Mouse (Mus musculus) intestine, postnatal 0 days (tissue): ENCODE results near the gene Btrc. TPM values are rescaled to one million over a fixed set of nuclear protein-coding genes. Genes with fewer than 3 reads are reported as not detected.
A peak's percentile ranks its signal among the peaks of the same experiment; 100 is the strongest.

Experiments
- ATAC-seq: fragments of 200-750 bp; cut with Nextera tagmentation; 2 replicates; pipeline ENCODE4 v1.8.0; 2017; ENCODE audit warnings: mild to moderate bottlenecking, moderate TSS enrichment, moderate library complexity
- H3K27ac ChIP-seq: fragments of 300-500 bp; sonication (generic); 2 replicates; pipeline ENCODE4 v1.5.1; 2014; ENCODE audit warnings: mild to moderate bottlenecking, low read depth, low read length, moderate library complexity
- H3K27me3 ChIP-seq: fragments of 300-500 bp; sonication (generic); replicated peaks from 2 replicates; pipeline ENCODE4 v1.6.1; 2014; ENCODE audit warnings: low read length, mixed read lengths; ENCODE audit not compliant: control insufficient read depth, insufficient read depth
- H3K36me3 ChIP-seq: fragments of 300-500 bp; sonication (generic); 2 replicates; pipeline ENCODE4 v1.6.1; 2014; ENCODE audit warnings: mild to moderate bottlenecking, moderate library complexity; ENCODE audit not compliant: control insufficient read depth, insufficient read depth
- H3K4me1 ChIP-seq: fragments of 300-500 bp; sonication (generic); replicated peaks from 2 replicates; pipeline ENCODE4 v1.6.1; 2014; ENCODE audit warnings: antibody characterized with exemption, low read length, mixed read lengths; ENCODE audit not compliant: control insufficient read depth, insufficient read depth
- H3K4me2 ChIP-seq: fragments of 300-500 bp; sonication (generic); replicated peaks from 2 replicates; pipeline ENCODE4 v1.6.1; 2014; ENCODE audit warnings: low read depth, mild to moderate bottlenecking, moderate library complexity
- H3K4me3 ChIP-seq: fragments of 300-500 bp; sonication (generic); 2 replicates; pipeline ENCODE4 v1.5.1; 2014; ENCODE audit warnings: low read depth, low read length
- H3K9ac ChIP-seq: fragments of 300-500 bp; sonication (generic); 2 replicates; pipeline ENCODE4 v1.6.1; 2014; ENCODE audit warnings: mild to moderate bottlenecking, low read depth, low read length
- H3K9me3 ChIP-seq: fragments of 300-500 bp; sonication (generic); 2 replicates; pipeline ENCODE4 v1.6.1; 2016; ENCODE audit warnings: mixed run types; ENCODE audit not compliant: control insufficient read depth
- CTCF ChIP-seq: sonication (generic); IDR thresholded peaks from 2 replicates; pipeline ENCODE4 v1.5.1; 2016; ENCODE audit warnings: low read depth, mild to moderate bottlenecking, control low read depth, antibody characterized with exemption, moderate library complexity
- WGBS: fragments of 180-500 bp; shearing (Covaris S2); extraction: QIAGEN DNeasy Blood & Tissue Kit; methylation state at CpG from one replicate; pipeline ENCODE4 v1.1.7; 2014; 5-methylcytosine and 5-hydroxymethylcytosine counted together
- polyA plus RNA-seq: library from polyadenylated mRNA; unstranded; fragments of >200 nt; fragmentation: Nextera tagmentation; extraction: Ambion mirVana; gene quantifications from 2 replicates; pipeline ENCODE4 v1.2.1, GENCODE M21; 2015

The Btrc gene
- polyA plus RNA-seq, 1 experiment from 2014 or later, result 11.9 TPM

GRCm38 (mm10) chr19:45567367-45567766, 203.8 kb downstream of the Btrc start:
- no peak for TF ChIP-seq CTCF
- Histone ChIP-seq H3K27ac (no peak overlapping the region), H3K4me1 (no peaks in the 10 kb centered on the region)

DNA sequence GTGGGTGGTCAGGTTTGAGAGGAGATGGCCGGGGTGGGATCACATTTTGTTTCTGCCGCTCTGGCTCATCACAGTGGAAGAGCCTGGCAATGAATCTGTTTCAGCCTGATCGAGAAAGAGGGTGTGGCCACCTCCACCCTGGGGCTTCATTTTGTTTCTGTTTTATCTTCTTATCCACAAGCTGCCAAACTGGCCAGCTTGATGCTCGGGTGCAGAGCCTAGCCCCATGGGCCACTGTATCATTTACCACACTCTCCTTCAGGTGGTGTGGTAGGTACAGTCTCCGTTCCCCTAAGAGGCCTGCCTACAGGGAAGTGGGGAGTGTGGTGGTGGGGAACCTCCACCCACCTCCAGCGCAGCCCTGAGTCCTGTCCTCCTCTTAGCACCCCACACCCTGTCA, 209.5 kb downstream of the Btrc start:
- peaks cover 27% of the 10 kb centered on the region; the same call in 1 of the 2 replicates for H3K36me3 ChIP-seq
- WGBS, result 81% methylated on average over 6 of the region's 6 CpGs

More at GRCm38 (mm10) chr19:45567367-45567766, 203.8 kb downstream of the Btrc start:
- H3K27me3 ChIP-seq, result no peaks in the 10 kb centered on the region
- no peak overlapping the region for H3K4me3 ChIP-seq
- no peak overlapping the region for H3K4me2 ChIP-seq
- no peaks in the 10 kb centered on the region for H3K9me3 ChIP-seq
- peaks cover 8% of the 10 kb centered on the region; the same call in 1 of the 2 replicates for H3K36me3 ChIP-seq
- WGBS, result 61% methylated on average over 14 of the region's 14 CpGs
- H3K9ac ChIP-seq, result no peak overlapping the region
- ATAC-seq, result no peak

GRCm38 (mm10) chr19:45573861-45574267, 210.3 kb downstream of the Btrc start:
- peak; percentile 57 for ATAC-seq
- Histone ChIP-seq H3K27ac (no peak overlapping the region), H3K4me2 (no peak overlapping the region), H3K4me3 (no peak overlapping the region), H3K9ac (no peak overlapping the region), H3K36me3 (peaks cover 34% of the 10 kb centered on the region), H3K27me3 (no peaks in the 10 kb centered on the region), H3K9me3 (no peaks in the 10 kb centered on the region), H3K4me1 (peaks cover 16% of the 10 kb centered on the region; the same call in 1 of the 2 replicates)
- WGBS, result 29% methylated on average over 6 of the region's 6 CpGs
- TF ChIP-seq CTCF, result peak; percentile 97

More for the DNA sequence above, 209.5 kb downstream of the Btrc start:
- Histone ChIP-seq H3K9ac (no peak overlapping the region), H3K4me1 (peaks cover 16% of the 10 kb centered on the region; the same call in 1 of the 2 replicates), H3K9me3 (no peaks in the 10 kb centered on the region), H3K4me2 (no peak overlapping the region), H3K4me3 (no peak overlapping the region), H3K27ac (no peak overlapping the region), H3K27me3 (no peaks in the 10 kb centered on the region)
- ATAC-seq, result no peak
- no peak for TF ChIP-seq CTCF

DNA sequence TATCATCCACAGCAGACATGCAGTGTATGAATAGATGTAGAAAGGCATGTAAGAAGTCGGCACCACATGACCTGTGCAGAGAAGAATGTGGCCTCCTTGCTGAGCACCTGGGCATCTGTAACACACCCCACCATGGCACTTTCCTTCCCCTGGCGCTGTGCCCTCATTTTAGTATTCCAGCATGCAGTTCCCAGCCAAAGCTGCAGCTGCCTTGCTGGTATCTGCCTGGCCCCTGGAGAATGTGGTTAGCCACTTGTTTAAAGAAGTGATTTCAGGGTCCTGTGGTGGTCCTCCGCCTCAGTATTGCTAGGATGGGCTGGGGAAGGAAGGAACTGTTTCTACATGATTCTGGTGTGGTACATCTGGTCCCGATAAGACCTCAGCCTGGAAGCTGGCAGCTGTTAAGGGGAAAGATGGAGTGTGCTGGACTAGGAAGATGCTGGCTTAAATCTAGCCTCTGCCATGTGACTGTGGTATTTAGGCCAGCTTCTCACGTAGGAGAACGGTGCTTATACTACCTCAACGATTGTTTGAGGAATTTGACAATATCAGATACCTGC, 210.9 kb downstream of the Btrc start:
- no peak overlapping the region for H3K9ac ChIP-seq

DNA sequence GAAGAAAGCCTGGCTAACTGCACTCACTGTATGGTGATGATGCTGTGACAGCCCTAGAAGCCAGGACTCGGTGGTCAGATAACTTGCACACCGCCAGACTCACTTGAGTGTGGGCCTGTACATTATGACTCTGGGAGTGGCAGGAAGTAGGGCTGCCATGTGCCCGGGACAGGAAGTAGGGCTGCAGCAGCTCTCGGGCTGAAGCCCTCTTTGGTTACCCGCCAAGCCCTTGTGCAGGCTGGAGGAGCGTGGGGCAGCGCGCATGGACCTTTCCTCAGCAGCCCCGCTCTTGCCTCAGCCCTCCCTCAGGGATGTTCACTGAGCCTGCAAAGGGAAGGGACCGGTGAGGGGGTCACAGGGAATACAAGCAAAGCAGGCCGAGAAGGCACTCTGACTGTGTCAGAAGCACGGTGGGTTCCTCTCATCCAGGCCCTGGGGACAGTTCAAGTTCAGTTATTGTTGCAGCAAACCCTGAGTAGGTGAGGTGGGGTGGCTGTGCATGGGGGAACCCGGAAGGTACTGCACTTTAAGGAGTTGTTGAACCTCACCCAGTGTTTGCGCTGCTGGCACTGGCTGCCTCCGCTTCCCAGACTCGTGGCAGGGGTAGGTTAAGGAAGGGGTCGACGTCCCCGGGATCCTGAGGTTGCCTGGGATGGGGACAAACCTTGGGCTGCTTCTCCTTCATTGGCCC, 211.6 kb downstream of the Btrc start:
- 30% methylated on average over 19 of the region's 19 CpGs for WGBS
- peak overlapping the region; percentile 52 for H3K27ac ChIP-seq
- peak; percentile 39 for ATAC-seq
- TF ChIP-seq CTCF, result no peak
- no peak overlapping the region for H3K4me3 ChIP-seq
- peak overlapping the region; percentile 42 for H3K4me2 ChIP-seq
- no peaks in the 10 kb centered on the region for H3K9me3 ChIP-seq
- no peaks in the 10 kb centered on the region for H3K27me3 ChIP-seq
- peaks cover 16% of the 10 kb centered on the region; the same call in 1 of the 2 replicates for H3K4me1 ChIP-seq
- no peak overlapping the region for H3K9ac ChIP-seq
- peaks cover 43% of the 10 kb centered on the region for H3K36me3 ChIP-seq

More for the DNA sequence above, 210.9 kb downstream of the Btrc start:
- H3K27ac ChIP-seq, result no peak overlapping the region
- ATAC-seq, result 0 out of 2 replicates have a peak, but pooled peaks have one; percentile 20
- WGBS, result 54% methylated on average over 7 of the region's 7 CpGs
- no peaks in the 10 kb centered on the region for H3K27me3 ChIP-seq
- no peak overlapping the region for H3K4me2 ChIP-seq
- no peak for TF ChIP-seq CTCF
- H3K9me3 ChIP-seq, result no peaks in the 10 kb centered on the region
- H3K36me3 ChIP-seq, result peaks cover 38% of the 10 kb centered on the region
- H3K4me3 ChIP-seq, result no peak overlapping the region
- H3K4me1 ChIP-seq, result peaks cover 16% of the 10 kb centered on the region; the same call in 1 of the 2 replicates

- Histone ChIP-seq H3K27ac (peak overlapping the region; percentile 52), H3K4me1 (peaks cover 16% of the 10 kb centered on the region; the same call in 1 of the 2 replicates), H3K36me3 (peaks cover 43% of the 10 kb centered on the region), H3K27me3 (no peaks in the 10 kb centered on the region), H3K4me3 (no peak overlapping the region), H3K9me3 (no peaks in the 10 kb centered on the region), H3K4me2 (peak overlapping the region; percentile 42), H3K9ac (0 out of 2 replicates have a peak overlapping the region, but pooled peaks have one; percentile 18)
- 10% methylated on average over 8 of the region's 8 CpGs for WGBS
- peak; percentile 69 for ATAC-seq
- no peak for TF ChIP-seq CTCF
These were observed 212.1 kb downstream of the Btrc start for GRCm38 (mm10) chr19:45575632-45576001.
